Mouse (Mus musculus): ENCODE data around the gene 1700067P10Rik. TPM values are rescaled to one million over a fixed set of nuclear protein-coding genes. Genes with fewer than 3 reads are reported as not detected.
A peak's percentile ranks its signal among the peaks of the same experiment; 100 is the strongest.

The 1700067P10Rik gene
- polyA plus RNA-seq, 1 experiment from 2014 or later: not detected

GRCm38 (mm10) chr17:48094820-48095680 lies 5.9 kb downstream of the 1700067P10Rik start:
- peak; percentile 24 for DNase-seq (ENCODE audit: low spot score)
- H3K27me3 ChIP-seq (ENCODE audit: insufficient read depth, low read length): peaks cover 39% of the 10 kb centered on the region
- peaks cover 28% of the 10 kb centered on the region for H3K4me1 ChIP-seq (replicated peaks; ENCODE audit: insufficient read depth, low read length)
- no peak for ATAC-seq (replicated peaks; ENCODE audit: low FRiP score, low read depth)
- H3K9me3 ChIP-seq (replicated peaks; ENCODE audit: low read length): no peaks in the 10 kb centered on the region
- H3K4me3 ChIP-seq (replicated peaks; ENCODE audit: low read depth, low read length): no peak overlapping the region
- TF ChIP-seq CTCF (IDR thresholded peaks at IDR 0.05; ENCODE audit: low read depth): no peak
- H3K9ac ChIP-seq (ENCODE audit: low read depth, low read length): no peak overlapping the region
- WGBS: 7% methylated on average over 18 of the region's 20 CpGs
- no peaks in the 10 kb centered on the region for H3K36me3 ChIP-seq (ENCODE audit: insufficient read depth, low read length)
- no peak overlapping the region for H3K27ac ChIP-seq
- no peak overlapping the region for H3K4me2 ChIP-seq (ENCODE audit: low read length)

- H3K27me3 ChIP-seq (ENCODE audit: insufficient read depth, low read length): peaks cover 42% of the 10 kb centered on the region
- 2% methylated on average over 26 of the region's 26 CpGs for WGBS
- no peak for ATAC-seq (replicated peaks; ENCODE audit: low FRiP score, low read depth)
- DNase-seq (ENCODE audit: low spot score): peak; percentile 53
- H3K9me3 ChIP-seq (replicated peaks; ENCODE audit: low read length): no peaks in the 10 kb centered on the region
- H3K4me2 ChIP-seq (ENCODE audit: low read length): peak overlapping the region; percentile 16
- H3K4me3 ChIP-seq (replicated peaks; ENCODE audit: low read depth, low read length): no peak overlapping the region
- H3K4me1 ChIP-seq (replicated peaks; ENCODE audit: insufficient read depth, low read length): peaks cover 28% of the 10 kb centered on the region
- H3K9ac ChIP-seq (ENCODE audit: low read depth, low read length): no peak overlapping the region
- no peak overlapping the region for H3K27ac ChIP-seq
- no peaks in the 10 kb centered on the region for H3K36me3 ChIP-seq (ENCODE audit: insufficient read depth, low read length)
- TF ChIP-seq CTCF (IDR thresholded peaks at IDR 0.05; ENCODE audit: low read depth): no peak
These were observed 6.6 kb downstream of the 1700067P10Rik start for GRCm38 (mm10) chr17:48095718-48096121.

GRCm38 (mm10) chr17:48096321-48096720 lies 7.2 kb downstream of the 1700067P10Rik start:
- Histone ChIP-seq H3K9ac (ENCODE audit: low read depth, low read length) (no peak overlapping the region), H3K4me3 (replicated peaks; ENCODE audit: low read depth, low read length) (peak overlapping the region; percentile 13), H3K27ac (no peak overlapping the region), H3K4me1 (replicated peaks; ENCODE audit: insufficient read depth, low read length) (peaks cover 28% of the 10 kb centered on the region), H3K36me3 (ENCODE audit: insufficient read depth, low read length) (no peaks in the 10 kb centered on the region), H3K27me3 (ENCODE audit: insufficient read depth, low read length) (peaks cover 42% of the 10 kb centered on the region), H3K4me2 (ENCODE audit: low read length) (0 out of 2 replicates have a peak overlapping the region, but pooled peaks have one; percentile 16), H3K9me3 (replicated peaks; ENCODE audit: low read length) (no peaks in the 10 kb centered on the region)
- TF ChIP-seq CTCF (IDR thresholded peaks at IDR 0.05; ENCODE audit: low read depth): no peak
- DNase-seq (ENCODE audit: low spot score) (no peak), ATAC-seq (replicated peaks; ENCODE audit: low FRiP score, low read depth) (no peak)
- 8% methylated on average over 17 of the region's 17 CpGs for WGBS

GRCm38 (mm10) chr17:48097011-48097742 lies 8.1 kb downstream of the 1700067P10Rik start:
- H3K4me1 ChIP-seq (replicated peaks; ENCODE audit: insufficient read depth, low read length): peaks cover 28% of the 10 kb centered on the region
- TF ChIP-seq CTCF (IDR thresholded peaks at IDR 0.05; ENCODE audit: low read depth): peak; percentile 72
- H3K27me3 ChIP-seq (ENCODE audit: insufficient read depth, low read length): peaks cover 42% of the 10 kb centered on the region
- DNase-seq (ENCODE audit: low spot score) (peak; percentile 92), ATAC-seq (replicated peaks; ENCODE audit: low FRiP score, low read depth) (peak; percentile 27; the same call in 1 of the 2 replicates)
- WGBS: 2% methylated on average over 32 of the region's 41 CpGs
- no peaks in the 10 kb centered on the region for H3K36me3 ChIP-seq (ENCODE audit: insufficient read depth, low read length)
- H3K27ac ChIP-seq: no peak overlapping the region
- no peaks in the 10 kb centered on the region for H3K9me3 ChIP-seq (replicated peaks; ENCODE audit: low read length)
- peak overlapping the region; percentile 13 for H3K4me3 ChIP-seq (replicated peaks; ENCODE audit: low read depth, low read length)
- H3K9ac ChIP-seq (ENCODE audit: low read depth, low read length): no peak overlapping the region
- peak overlapping the region; percentile 49 for H3K4me2 ChIP-seq (ENCODE audit: low read length)

- WGBS: under 1% methylated on average over 37 of the region's 43 CpGs
- Histone ChIP-seq H3K4me2 (ENCODE audit: low read length) (peak overlapping the region; percentile 49), H3K36me3 (ENCODE audit: insufficient read depth, low read length) (no peaks in the 10 kb centered on the region), H3K4me3 (replicated peaks; ENCODE audit: low read depth, low read length) (peak overlapping the region; percentile 13), H3K27ac (no peak overlapping the region), H3K27me3 (ENCODE audit: insufficient read depth, low read length) (peaks cover 42% of the 10 kb centered on the region), H3K4me1 (replicated peaks; ENCODE audit: insufficient read depth, low read length) (peaks cover 28% of the 10 kb centered on the region), H3K9ac (ENCODE audit: low read depth, low read length) (no peak overlapping the region), H3K9me3 (replicated peaks; ENCODE audit: low read length) (no peaks in the 10 kb centered on the region)
- no peak for TF ChIP-seq CTCF (IDR thresholded peaks at IDR 0.05; ENCODE audit: low read depth)
- DNase-seq (ENCODE audit: low spot score): peak; percentile 55
- no peak for ATAC-seq (replicated peaks; ENCODE audit: low FRiP score, low read depth)
These were observed 8.8 kb downstream of the 1700067P10Rik start for GRCm38 (mm10) chr17:48097743-48098527.

GRCm38 (mm10) chr17:48098528-48098890 lies 9.4 kb downstream of the 1700067P10Rik start:
- DNase-seq (ENCODE audit: low spot score) (peak; percentile 27), ATAC-seq (replicated peaks; ENCODE audit: low FRiP score, low read depth) (no peak)
- Histone ChIP-seq H3K9ac (ENCODE audit: low read depth, low read length) (no peak overlapping the region), H3K4me1 (replicated peaks; ENCODE audit: insufficient read depth, low read length) (peaks cover 28% of the 10 kb centered on the region), H3K4me3 (replicated peaks; ENCODE audit: low read depth, low read length) (peak overlapping the region; percentile 13; the same call in 1 of the 2 replicates), H3K4me2 (ENCODE audit: low read length) (peak overlapping the region; percentile 49), H3K36me3 (ENCODE audit: insufficient read depth, low read length) (no peaks in the 10 kb centered on the region), H3K9me3 (replicated peaks; ENCODE audit: low read length) (no peaks in the 10 kb centered on the region), H3K27ac (no peak overlapping the region), H3K27me3 (ENCODE audit: insufficient read depth, low read length) (peaks cover 42% of the 10 kb centered on the region)
- under 1% methylated on average over 19 of the region's 19 CpGs for WGBS
- TF ChIP-seq CTCF (IDR thresholded peaks at IDR 0.05; ENCODE audit: low read depth): no peak

Measured in kidney, postnatal 0 days (tissue).